Mouse (Mus musculus) myocyte (in vitro differentiated cells): Measurements from ENCODE around the gene Olfr550.

Source experiments
- MAX ChIP-seq: IDR thresholded peaks from one replicate; pipeline ENCODE4 v1.6.1; 2011; ENCODE audit warnings: low read depth, mild to moderate bottlenecking, control low read depth
- POLR2A ChIP-seq: IDR thresholded peaks from one replicate; pipeline ENCODE4 v1.6.1; 2011; ENCODE audit warnings: low read depth, mild to moderate bottlenecking, control low read depth, moderate library complexity; ENCODE audit not compliant: insufficient read length
- POLR2AphosphoS2 ChIP-seq: IDR thresholded peaks from one replicate; pipeline ENCODE4 v1.6.1; 2011; ENCODE audit warnings: low read depth, control low read depth; ENCODE audit not compliant: insufficient read length
- TCF12 ChIP-seq: IDR thresholded peaks from one replicate; pipeline ENCODE4 v1.6.1; 2011; ENCODE audit warnings: mild to moderate bottlenecking, control low read depth; ENCODE audit not compliant: poor library complexity, insufficient read depth, severe bottlenecking

- TF ChIP-seq TCF12 (no peak), POLR2A (no peak), MAX (no peak), POLR2AphosphoS2 (no peak)
These were observed 4.8 kb downstream of the Olfr550 start for GRCm38 (mm10) chr7:102575998-102576397.
